Mouse (Mus musculus): ENCODE data around the gene Psmb7. TPM values are rescaled to one million over a fixed set of nuclear protein-coding genes. Genes with fewer than 3 reads are reported as not detected.
A peak's percentile ranks its signal among the peaks of the same experiment; 100 is the strongest.

Gene Psmb7
- total RNA-seq, 2 experiments from 2014 or later = 174 to 314 TPM

DNA sequence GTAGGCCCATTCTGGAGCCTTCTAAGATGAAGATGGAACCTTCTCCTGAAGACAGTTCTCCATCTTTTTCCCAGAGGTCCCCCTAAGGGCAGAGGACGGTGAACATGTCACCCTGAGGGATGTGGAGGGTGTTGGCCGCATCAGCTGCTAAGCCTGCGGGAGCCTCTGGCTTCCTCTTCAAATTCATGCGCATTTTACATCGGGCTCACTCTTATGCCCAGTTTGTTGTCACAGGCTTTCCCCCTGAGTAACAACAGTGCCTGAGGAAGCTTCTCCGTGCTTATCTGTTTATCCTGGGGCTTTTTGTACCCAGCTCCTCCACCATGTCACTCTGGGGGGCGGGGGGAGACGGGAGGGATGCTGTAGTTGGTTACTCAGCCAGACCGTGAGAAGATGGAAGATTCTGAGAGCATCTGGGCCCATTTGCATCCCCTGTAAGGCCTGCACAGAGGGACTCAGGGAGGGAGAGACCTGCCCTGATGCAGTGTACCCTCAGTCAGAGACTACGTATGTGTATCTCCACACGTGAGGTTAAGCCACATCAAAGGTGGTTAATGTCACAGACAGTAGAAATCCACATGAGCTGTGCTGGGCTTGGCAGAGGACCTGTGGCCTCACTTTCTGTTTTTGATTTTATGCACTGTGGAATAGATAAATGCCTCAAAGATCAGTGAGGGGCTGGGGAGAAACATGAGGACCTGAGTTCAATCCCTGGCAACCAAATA is 95.9 kb downstream of the Psmb7 start:
- no peak for ATAC-seq (replicated peaks; ENCODE audit: poor library complexity, severe bottlenecking)

DNA sequence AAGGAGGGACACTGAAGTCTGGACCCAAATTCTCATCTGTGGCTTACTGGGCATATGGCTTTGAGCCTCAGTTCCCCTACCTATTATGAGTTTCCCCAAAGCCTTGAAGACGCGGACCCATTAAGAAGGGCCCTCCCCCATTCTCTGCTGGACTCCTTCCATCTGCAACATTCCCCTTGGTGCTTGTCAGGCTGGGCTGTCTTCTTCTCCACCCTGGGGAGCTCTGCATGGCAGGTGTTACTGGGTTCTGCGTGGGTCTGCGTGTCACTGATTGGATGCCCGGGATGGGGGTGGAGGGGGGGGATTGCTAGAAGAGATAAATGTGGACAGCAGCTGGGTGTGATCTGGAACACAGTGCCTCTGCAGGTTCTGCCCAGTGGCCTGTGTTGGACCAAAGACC is 97.1 kb downstream of the Psmb7 start:
- ATAC-seq (replicated peaks; ENCODE audit: poor library complexity, severe bottlenecking) = no peak

DNA sequence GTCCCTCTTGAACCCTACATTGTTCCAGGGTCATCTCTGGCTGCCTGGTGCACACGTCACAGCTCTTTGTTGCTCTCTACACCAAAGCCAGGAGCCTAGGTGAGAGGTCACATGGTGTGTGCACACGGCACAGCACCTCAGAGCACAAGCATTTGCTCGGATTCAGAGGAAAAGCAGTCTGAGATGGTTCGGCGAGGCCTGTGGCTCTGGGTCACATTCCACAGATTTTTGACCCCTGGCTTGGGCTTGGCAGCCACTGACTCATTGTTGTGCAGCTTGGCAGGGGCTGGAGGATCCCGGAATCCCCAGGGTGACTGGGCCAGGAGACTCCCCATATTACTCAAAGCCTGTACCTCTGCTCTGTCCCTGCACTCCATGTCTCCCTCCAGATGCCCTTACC is 97.7 kb downstream of the Psmb7 start:
- ATAC-seq (replicated peaks; ENCODE audit: poor library complexity, severe bottlenecking) = no peak

GRCm38 (mm10) chr2:38545706-38546105 is 98.2 kb downstream of the Psmb7 start:
- ATAC-seq (replicated peaks; ENCODE audit: poor library complexity, severe bottlenecking) = no peak

- peak; percentile 80 for ATAC-seq (replicated peaks; ENCODE audit: poor library complexity, severe bottlenecking)
These were observed 98.9 kb downstream of the Psmb7 start for GRCm38 (mm10) chr2:38544982-38545381.

GRCm38 (mm10) chr2:38544341-38544740 is 99.5 kb downstream of the Psmb7 start:
- no peak for ATAC-seq (replicated peaks; ENCODE audit: poor library complexity, severe bottlenecking)

- ATAC-seq (replicated peaks; ENCODE audit: poor library complexity, severe bottlenecking) = no peak
These were observed 100.7 kb downstream of the Psmb7 start for GRCm38 (mm10) chr2:38543158-38543557.

- ATAC-seq (replicated peaks; ENCODE audit: poor library complexity, severe bottlenecking) = no peak
These were observed 101.5 kb downstream of the Psmb7 start for GRCm38 (mm10) chr2:38542366-38542765.

DNA sequence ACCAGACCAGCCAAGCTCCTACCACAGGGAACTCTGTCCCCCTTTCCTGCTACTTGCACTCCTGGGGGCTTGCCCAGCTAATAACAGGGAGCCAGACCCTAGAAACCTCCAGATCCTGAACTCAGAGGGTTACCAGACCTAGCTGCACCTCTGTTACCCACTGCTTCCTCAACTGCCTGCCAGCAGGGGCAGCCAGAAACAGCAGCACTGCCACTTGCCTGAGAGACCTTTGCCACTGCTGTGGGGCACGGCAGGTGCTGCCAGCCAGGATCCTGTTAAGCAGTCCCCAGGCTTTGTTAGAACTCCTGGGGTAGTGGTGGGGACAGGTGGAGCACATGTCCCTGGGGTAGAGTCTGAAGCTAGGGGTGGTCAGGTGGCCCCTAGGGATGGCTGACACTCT is 102.3 kb downstream of the Psmb7 start:
- no peak for ATAC-seq (replicated peaks; ENCODE audit: poor library complexity, severe bottlenecking)

DNA sequence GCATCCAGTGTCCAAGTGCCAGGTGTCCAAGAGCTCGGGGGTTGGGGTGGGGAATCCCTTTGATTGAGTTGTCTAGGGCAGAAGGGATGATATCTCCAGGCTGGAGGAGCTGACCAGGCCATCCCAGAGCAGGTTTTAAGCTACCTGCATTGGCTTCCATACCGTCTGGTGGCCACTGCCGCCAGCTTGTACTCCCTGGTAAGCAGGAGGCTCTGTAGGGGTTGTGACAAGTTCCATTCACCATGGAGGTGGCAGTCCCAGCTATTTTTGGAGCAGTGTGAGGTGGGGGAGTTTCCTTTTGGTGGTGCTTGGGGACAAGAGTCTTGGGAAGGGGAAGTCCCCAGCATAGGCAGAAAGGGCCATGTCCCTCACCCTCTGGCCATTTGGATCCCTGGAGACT is 102.8 kb downstream of the Psmb7 start:
- no peak for ATAC-seq (replicated peaks; ENCODE audit: poor library complexity, severe bottlenecking)

DNA sequence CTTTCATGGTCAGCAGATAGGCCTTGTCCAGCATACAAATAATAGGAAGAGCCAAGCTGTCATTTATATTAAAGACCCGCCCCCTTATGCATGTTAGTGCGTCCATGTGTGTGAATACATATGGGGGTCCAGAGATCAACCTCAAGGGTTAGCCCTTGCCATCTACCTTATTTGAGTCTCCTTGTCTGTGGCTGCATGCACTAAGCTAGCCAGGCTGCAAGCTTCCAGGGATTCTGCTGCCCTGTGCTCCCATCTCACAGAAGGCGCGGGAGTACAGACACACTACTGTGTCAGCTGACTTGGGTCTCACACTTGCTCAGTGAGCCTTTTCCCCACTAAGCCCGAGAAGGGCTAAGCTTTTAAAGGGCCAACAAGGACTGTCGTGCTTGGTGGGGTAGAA is 103.2 kb downstream of the Psmb7 start:
- ATAC-seq (replicated peaks; ENCODE audit: poor library complexity, severe bottlenecking) = no peak

DNA sequence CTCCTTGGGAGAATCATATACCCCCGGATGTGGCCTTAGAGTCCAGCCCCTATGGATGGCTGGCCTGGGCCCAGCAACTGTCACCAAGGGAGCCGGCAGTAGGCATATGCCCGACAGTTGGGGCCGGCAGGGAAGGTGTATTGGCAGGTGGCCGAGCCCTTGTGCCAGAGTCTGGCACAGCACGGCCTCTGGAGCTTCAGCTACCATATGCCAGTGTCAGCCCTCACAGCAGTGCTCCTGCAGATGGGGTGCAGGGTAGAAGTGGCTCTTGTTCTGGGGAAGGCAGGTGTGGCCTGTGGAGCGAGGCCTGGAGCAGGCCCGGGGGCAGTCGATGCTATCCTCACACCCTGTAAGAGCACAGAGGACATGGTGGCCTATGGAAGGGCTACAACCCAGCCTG is 104.2 kb downstream of the Psmb7 start:
- no peak for ATAC-seq (replicated peaks; ENCODE audit: poor library complexity, severe bottlenecking)

Other genes with a start within 250 kb of the Psmb7 start
- gene Nek6, start 132.4 kb downstream of the Psmb7 start, total RNA-seq (2014; fragmentation: Nextera tagmentation) = 7.3 and 24.4 TPM in 2 replicates
- gene Nek6, start 132.4 kb downstream of the Psmb7 start, total RNA-seq (2017) = 7.5 TPM in 2 replicates
- not detected in 2 replicates for gene Nr5a1, start 70.5 kb upstream of the Psmb7 start, total RNA-seq (2014; fragmentation: Nextera tagmentation)
- gene Nr5a1, start 70.5 kb upstream of the Psmb7 start, total RNA-seq (2017) = not detected in 2 replicates

Measured in granulocyte monocyte progenitor cell, adult 5-6 weeks (primary cell).